Mouse (Mus musculus) heart, postnatal 4 days (tissue): ENCODE data around the gene Myo15b. TPM values are rescaled to one million over a fixed set of nuclear protein-coding genes. Genes with fewer than 3 reads are reported as not detected.
A peak's percentile ranks its signal among the peaks of the same experiment; 100 is the strongest.

ENCODE experiments used
- DNase-seq: peaks from one replicate; pipeline ENCODE4 v3.0.0; 2021
- total RNA-seq, 2 experiments: library from RNA; stranded (reverse); gene quantifications; 2 replicates each; pipeline ENCODE4 v1.2.3; 2021

Myo15b gene
- under 1 TPM; 0.16 to 0.19 TPM for total RNA-seq

DNA sequence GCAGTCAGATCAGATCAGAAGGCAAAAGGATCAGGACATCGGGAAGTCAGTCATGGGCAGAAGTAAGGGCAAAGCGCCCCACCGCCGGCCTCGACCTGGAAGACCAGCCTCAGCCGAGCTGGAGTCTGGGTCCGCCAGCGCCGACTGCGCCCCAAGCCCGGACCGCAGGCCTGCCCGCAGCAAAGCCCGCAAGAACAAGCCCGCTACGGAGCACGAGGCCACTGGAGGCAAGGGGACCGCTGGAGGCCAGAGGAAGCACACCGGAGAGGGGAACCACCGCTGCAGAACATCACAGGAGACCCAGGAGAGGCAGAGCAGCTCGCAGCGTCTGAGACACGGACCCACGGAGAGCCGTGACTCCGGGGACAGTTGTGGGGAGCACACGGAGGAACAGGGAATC lies at the start of gene Myo15b:
Gene Myo15b, plus strand, starts transcription at position 53 of the 400 bp plus-strand sequence.
- DNase-seq: no peak

DNA sequence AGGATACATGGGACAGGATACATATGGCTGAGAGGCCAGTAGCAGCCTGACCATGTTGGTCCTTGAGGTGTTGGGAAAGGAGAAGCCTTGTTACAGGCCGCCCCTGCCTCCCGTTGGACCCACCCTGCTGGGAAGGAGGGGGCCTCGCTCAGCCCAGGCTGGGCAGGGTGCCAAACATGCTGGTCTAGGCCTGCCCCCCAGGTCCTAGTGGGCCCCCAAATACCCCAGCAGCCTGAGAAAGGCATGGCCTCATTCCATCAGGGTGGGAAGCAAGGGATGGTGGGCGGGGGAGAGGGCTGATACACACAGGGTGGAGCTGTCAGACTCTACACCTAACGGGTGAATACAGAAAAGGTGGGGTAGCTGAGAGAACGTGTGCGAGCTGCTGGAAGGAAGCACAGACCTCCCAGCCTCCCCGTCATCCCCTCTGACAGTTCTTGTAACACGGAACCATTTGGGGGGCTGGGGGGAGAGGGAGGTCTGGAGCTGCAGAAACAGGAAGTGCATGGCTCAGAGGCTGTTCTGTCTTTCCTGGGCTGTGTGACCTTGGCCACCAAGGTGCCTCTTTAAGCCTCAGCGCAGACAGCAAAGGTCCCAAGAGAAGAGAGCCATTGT lies 49.4 kb upstream of the Myo15b start:
- peak; percentile 75 for DNase-seq

DNA sequence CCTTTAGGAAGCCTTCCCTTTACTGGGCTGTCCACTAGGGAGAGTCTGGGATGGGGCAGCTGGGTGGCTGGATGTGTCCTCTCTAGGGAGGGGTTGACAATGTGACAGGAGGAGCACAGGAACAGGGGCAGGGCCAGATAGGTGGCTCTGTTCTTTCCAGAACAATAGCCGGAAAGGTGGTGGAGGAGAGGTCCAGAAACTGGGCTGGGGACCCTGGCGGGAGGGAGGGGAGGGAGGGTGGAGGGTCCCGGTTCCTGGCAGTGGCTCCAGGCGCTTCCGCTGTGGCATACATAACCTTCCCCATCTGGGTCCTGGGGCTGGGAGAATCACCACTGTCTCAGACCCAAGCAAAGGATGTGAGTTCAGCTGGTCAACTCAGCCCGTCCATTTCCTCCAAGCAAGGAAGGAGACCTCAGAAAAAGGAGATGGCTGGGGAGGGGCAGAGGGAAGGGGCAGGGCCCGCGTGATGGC lies 48.9 kb upstream of the Myo15b start:
- peak; percentile 65 for DNase-seq

DNA sequence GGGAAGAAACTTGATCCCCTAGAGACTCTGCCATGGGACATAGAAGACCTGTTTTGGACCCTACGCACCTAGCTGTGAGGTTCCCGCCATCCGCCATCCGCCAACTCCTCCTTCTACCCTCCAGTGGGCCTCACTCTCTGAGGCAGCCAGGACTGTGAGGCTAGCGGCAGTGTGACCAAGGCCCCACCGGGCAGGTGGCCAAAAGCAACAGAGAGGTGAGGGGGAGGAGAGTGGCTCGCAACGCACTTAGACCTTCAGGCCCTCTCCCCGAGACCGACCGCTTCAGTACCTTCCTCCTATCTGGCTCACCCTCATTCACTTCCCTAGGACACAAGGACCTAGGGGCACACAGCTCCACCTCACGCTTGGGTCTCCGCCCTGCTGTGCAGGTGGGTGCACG lies 47.8 kb upstream of the Myo15b start:
- peak; percentile 87 for DNase-seq

DNA sequence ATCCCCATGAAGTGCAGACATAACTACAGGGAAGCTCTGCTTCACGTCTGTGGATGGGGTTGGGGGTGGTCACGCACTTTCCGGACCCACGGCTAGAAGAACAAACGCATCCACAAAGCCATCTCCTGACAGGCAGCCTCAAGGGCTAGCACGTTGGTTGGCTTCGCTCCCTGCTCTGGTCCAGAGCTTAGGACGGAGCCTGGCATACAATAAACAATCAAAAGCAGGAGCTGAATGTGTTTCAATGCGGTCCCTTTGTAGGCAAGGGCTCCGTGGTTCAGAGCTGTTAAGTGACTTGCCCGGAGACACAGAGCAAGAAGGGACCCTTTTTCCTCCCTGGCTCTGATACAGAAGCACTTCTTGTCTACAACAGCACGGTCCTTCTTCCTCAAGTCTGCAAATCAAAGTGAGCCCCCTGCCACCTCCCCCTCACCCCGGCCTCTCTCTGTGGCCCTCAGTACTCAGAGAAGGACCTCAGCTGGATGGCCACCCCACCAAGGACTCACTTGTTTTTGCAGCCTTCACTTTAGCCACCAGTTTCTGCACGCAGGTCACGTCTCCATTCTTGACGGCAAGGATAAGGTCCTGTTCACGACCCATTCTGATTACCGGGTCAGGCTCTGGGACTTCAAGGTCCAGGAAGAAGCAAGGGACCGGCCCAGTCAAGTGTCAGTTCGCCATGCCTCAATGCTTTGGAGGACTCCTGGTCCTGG lies 46.7 kb upstream of the Myo15b start:
- no peak for DNase-seq

DNA sequence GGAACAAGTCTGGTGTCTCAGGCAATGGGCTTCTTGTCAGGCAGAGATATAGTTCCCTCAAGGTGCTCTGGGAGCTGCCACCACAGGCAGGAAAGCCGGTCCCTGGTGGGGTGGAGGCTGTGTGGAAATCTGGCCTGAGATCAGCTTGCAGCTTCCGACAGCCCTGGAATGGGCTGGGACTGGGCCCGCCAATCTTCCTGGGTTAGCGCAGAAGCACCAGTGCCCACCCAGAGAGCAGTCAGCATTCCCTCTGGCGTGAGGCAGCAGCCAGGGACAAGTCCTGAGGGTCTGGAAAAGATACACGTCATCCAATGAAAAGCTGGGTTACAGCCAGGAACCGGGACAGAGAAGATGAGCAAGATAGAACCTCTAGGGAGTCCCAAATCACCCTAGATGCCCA lies 46.1 kb upstream of the Myo15b start:
- peak; percentile 58 for DNase-seq

DNA sequence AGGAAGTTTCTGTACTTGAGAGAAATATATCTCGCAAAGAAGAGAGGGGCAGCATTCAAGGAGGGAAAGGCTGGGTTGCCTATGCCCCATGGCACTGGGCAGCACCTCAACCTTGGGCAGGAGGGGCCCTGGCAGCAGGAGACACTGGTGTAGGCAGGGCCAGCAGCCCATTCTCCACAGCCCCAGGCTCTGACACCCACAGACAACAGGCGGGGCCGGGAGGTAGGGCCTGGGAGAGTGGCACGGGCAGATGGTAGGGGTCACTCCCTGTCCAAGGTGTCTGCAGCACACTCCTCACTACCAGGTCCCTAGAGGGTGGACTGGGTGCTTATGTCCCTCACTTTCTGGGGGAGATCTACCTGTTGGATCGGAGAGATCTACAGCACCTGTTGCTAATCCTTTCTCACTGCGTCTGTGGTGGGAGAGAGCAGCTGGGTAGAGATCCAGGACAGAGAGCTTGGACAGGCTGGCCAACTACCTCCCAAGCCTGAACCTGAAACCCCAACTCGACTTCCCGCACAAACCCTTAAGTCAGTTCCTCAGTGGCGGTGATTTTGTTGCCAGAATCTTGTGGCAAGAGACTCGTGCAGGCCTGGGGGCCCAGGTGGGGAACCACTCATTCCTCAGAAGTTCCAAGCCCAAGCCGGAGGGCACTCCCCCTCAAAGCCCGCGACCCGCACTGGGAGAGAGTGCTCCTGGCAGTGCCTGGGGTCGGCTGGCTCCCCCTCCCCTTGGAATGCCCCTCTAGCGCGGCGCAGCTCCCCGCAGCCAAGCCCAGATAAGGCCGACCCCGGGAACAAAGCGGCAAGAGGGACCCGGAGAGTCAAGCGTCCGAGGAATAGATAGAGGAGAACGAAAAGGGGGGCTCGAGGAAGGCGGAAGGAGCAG lies 45.4 kb upstream of the Myo15b start:
- DNase-seq: peak; percentile 55

DNA sequence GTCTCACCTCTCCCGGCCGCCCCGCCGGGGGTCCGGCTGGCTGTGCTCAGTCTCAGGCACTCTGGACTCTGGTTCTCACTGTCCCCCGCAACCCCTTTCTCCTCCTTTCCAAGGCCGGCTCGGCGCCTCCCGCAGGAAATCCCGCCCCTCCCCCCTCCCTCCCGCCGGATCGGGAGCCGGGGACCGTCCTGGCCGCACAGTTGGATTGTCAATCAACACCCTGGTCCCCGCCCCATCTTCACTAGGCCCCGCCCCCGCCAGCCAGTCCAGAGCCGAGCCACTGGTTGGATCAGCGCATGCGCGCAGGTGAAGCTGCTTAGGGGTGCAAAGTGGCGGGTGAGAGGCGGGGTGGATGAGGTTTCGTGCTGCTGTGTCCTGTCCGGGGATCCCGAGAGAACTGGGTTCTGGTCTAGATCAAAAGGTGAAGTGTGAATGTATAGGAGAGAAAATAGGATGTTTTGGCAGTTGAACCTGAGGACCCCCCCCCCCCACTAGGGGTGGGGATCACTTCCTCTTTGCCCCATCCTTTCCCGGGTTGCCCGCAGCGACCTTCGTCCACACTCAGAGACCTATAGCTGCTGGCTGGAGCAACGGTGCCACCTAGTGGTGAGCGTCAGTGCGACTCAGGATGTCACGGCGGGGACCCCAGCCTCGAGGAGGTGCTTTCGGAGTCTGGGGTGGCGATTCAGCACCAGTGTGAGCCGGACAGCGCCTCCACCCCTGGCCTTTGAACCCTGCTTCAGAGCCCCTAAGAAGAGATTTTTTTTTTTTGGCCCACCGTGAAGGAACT lies 44.5 kb upstream of the Myo15b start, which contains the start of gene Caskin2:
Gene Caskin2, minus strand, starts transcription at position 133 of the 790 bp plus-strand sequence.
- peak; percentile 98 for DNase-seq

DNA sequence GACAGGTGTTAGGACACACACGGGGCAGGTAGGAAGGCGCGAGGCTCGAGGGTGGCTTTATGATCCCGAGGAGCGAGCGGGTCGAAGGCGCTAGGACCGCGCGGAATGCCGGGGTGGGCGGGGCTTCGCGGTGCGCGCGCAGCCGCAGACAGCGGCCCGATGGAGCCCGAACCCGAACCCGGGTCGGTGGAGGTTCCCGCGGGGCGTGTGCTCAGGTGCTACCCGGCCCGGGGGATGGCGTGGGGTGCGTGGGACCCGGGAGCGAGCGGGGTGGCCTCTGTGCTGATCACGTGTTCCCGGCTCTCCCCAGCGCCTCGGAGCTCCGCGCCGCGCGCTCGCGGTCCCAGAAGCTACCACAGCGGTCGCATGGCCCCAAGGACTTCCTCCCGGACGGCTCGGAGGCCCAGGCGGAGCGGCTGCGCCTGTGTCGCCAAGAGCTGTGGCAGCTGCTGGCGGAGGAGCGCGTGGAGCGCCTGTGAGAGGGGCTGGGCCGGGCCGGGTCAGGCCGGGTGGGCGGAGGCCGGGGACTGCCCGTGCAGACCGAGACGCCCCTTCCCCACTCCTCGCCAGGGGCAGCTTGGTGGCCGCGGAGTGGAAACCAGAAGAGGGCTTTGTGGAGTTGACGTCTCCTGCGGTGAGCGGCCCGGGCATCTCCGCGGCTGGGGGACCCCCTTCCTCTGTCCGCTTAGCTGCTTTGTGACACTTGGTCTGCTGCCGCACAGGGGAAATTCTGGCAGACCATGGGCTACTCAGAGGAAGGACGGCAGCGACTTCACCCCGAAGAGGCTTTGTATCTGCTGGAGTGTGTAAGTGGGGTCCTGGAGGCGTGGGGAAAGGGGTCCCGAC lies 43.4 kb upstream of the Myo15b start, which contains the start of gene Tsen54:
Gene Tsen54, plus strand, starts transcription at position 120 of the 846 bp plus-strand sequence.
- peak; percentile 90 for DNase-seq

DNA sequence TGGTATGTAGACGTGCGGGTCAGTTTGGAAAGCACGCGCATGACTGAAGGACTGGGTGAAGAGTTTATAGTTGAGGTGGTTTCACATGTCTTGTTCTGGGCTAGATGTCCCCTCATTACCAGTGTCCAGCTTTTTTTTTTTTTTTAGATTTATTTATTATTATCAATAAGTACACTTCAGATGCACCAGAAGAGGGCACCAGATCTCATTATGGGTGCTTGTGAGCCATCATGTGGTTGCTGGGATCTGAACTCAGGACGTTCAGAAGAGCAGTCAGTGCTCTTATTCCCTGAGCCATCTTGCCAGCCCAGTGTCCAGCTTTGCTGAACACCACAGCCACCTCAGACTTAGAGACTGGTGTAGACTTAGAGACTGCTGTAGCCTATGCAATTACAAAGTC lies 40.9 kb upstream of the Myo15b start:
- DNase-seq: no peak

DNA sequence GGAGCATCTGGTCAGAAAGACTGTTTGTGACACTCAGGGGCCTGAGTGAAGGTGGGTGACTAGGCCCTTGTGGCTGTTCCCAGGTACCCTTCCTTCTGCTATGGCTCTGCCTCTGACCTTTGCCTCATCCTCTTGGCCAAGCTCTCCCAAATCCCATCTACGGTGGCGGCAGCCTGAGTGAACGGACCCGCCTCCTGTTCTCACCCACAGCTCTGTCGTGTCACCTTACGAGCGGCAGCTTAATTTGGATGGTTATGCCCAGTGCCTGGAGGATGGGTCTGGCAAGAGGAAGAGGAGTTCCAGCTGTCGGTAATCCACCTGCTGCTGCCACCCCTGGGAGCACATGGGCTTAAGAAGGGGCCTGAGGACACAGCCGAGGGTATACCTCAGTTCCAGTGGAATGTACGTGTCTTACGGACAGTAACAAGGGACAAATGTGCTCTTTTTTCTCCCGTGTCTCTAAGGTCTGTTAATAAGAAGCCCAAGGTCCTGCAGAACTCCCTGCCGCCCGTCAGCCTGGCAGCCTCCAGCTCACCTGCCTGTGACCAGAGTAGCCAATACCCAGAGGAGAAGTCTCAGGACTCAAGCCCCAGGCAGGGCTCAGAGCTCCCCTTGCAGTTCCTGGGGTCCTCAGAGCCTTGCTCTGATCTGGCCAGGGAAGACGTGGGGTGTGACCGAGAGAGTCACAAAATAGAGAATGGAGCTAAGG lies 38.1 kb upstream of the Myo15b start:
- DNase-seq: no peak

DNA sequence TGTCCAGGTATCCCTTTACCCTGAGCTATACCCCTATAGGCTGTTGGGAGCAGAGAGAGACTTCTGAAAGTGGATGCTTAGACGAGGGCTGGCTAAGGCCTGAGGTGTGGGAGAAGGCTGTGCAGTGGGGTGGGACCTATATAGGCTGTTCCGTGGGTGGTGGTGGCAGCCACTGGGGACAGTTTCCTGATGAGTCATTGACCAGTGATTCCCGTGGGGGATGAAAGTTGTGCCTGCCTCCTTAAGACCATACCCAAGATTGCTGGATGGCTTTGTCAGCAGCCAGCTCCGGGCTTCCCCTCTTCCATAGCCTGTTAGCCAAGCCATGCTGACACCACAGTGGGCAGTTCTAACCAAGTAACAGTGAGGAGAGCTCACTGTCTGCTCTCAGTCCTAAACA lies 37.2 kb upstream of the Myo15b start:
- DNase-seq: no peak

DNA sequence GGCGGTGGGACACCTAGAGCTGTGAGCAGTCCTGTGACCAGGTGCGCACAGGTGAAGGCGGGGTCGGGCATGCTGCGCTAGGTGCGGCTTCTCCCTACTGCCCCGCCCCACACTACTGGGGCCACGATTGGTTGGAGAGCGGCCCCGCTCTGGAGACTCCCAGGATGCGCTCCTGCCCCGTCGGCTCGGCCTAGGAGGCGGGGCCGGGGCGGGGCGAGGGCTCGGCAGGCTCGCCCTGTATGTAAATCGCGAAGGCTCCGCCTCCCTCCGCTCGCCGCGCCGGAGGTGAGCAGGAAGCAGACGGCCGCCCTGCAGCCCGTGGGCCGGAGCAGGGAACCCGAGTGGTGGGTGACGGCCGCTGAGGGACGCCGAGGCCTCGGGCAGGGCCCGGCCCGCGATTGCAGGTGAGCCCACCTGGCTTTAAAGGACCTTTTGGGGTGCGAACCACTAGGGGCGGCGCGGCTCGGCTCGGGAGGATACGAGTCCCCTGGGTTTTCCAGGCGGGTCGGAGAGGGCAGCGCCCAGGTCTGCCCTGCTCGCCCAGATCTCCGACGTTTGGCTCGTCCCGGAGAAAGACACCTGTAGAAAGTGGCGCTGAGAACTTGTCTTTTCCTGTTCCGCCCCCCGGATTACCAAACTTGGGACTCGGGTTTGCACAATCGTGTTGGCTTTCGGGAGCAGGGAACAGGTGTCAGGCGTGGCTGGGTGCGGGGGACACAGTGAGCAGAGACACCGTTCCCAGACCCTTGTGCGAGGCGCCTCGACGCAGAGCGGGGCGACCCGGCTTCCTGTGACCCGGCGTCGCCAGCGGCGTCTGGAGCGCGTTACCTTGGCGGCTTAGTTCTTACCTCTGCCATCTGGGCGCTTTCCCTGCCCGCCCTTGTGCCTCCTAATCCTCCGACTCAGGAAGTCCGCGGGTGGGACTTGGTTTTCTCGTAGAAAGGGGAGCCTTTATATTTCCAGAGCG lies 34.1 kb upstream of the Myo15b start, which contains the start of gene Llgl2:
Gene Llgl2, plus strand, starts transcription at position 276 of the 967 bp plus-strand sequence.
- DNase-seq: peak; percentile 87

DNA sequence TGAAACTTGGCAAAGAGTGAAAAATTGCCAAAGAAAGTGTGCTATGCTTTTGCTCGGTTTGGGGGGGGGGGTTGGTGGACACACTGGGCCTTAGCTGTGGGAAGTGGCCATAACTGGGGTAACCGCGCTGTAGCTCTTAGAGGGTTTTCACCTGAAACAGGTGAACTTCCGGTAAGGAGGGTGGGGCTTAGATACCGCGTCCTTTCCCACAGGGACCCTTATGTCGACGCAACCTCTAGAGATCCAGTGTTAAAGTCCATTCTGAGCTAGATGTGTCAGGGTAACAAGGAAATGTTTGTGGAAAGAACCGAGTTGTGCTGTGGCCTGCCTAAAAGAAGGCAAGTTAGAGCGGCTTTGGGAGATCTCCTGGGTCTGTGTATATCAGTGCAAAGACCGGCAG lies 33.4 kb upstream of the Myo15b start:
- DNase-seq: no peak

DNA sequence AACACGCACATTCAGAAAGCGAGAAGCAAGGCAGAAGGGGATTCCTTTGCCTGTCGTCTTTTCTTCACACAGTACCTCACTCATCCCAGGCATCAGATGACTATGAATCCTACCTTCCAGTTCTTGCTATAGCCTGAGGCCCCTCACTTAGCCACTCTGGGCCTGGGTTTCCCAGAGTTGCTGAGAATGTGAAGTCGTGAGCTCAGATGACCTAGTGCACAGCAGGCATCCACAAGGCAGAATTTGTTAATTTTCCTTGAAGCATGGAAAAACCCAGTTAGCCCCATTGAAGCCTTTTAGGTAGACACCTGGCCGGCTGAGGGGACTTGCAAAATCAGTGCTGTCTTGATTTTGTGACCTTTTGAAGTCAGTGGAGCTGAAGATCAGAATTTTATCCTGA lies 31.7 kb upstream of the Myo15b start:
- DNase-seq: no peak

DNA sequence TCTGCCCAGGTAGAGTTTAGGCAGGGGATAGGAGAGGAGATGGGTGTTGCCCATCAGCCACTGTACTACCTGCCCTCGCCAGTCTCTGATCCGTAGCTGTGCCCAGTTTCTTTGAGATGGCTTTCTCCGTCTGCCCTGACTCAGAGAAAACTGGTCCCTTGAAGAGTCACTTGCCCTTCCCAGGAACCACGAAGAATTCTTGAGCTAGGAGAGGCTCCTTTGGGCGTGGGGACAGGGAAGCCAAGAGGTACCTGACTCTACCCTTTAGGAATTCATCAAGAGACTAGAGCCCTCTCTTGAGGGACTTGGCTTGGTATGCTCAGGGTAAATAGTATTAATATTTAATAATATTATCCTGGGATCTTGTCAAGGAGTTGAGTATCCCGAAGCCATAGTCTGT lies 30.6 kb upstream of the Myo15b start:
- no peak for DNase-seq

DNA sequence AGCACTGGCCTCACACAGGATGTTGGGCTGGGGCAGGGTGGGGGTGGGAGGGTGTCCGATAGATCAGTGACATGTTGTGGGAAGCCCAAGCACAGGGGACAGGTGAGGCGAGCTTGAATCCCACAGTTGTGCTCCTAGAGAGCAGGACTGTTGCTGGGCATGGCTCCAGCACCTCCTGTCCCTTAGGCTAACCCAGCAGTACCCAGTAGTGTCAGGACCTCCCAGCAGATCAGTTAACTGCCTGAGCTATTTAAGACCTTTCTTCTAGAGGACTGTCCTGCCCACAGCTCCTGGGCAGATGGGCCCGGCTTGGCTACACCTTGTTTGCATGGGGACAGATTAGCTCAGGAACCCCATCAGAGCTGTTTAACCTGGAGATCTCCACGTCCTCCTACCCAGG lies 29.2 kb upstream of the Myo15b start:
- DNase-seq: no peak

DNA sequence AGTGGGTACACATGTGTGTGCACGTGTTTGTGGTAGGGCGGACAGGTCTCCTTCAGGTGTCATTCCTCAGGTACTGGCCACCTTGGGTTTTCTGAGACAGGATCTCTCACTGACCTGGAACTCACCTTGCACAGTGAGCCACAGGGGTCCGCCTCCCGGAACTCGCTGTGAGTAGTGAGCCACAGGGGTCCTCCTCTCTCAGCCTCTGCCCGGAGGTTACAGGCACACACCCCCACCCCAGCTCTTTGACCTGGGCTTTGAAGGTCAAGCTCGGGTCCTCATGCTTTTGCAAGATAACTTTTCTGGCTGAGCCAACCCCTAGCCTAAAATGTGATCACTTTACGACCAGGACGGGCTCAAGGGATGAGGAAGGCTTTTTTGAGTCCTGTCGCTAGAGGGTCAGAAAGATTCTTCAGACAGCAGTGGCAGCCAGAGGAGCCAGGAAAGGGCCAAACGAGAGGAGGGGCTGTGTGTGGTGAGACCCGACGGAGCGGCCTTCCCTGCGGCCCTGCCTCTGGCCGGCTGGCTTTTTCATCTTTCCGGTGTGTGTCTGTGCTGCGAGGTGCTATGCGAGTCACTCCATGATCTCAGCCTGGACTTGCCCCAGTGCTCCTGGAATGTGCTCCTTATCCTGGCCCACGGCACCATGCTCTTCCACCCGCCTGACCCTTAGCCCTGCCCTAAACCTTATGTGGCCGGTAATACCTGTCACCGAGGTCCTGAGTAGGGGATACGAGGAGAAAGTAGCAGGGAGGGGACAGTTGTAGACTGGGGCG lies 27.5 kb upstream of the Myo15b start:
- no peak for DNase-seq
